Mouse (Mus musculus) CH12.LX (cell line): ENCODE data around the gene Tmem219. TPM values are rescaled to one million over a fixed set of nuclear protein-coding genes. Genes with fewer than 3 reads are reported as not detected.

Source experiments
- DNase-seq: peaks from one replicate; pipeline ENCODE4 v3.0.0-alpha.2; 2013; ENCODE audit errors: extremely low read depth
- H3K27ac ChIP-seq: 2 replicates; pipeline ENCODE4 v1.5.1; 2012; ENCODE audit warnings: low read depth, mild to moderate bottlenecking, control low read depth, moderate library complexity; ENCODE audit not compliant: insufficient read depth
- H3K27me3 ChIP-seq: replicated peaks from 2 replicates; pipeline ENCODE3; 2012; ENCODE audit warnings: inconsistent platforms
- H3K36me3 ChIP-seq, 2 experiments: replicated peaks in 1 of 2; 2 replicates each; pipeline versions ENCODE3 to v1.6.1; 2012; ENCODE audit warnings: inconsistent platforms in 1 of 2, low read length in 1 of 2, mild to moderate bottlenecking in 1 of 2, mixed read lengths in 1 of 2, moderate library complexity in 1 of 2; ENCODE audit not compliant: control insufficient read depth in 1 of 2, insufficient read depth in 1 of 2
- H3K4me1 ChIP-seq, 2 experiments: 2 replicates each; pipeline ENCODE4 v1.6.1; 2012; ENCODE audit warnings: inconsistent platforms in 1 of 2, moderate library complexity in 1 of 2; ENCODE audit not compliant: insufficient read depth in 2 of 2, control insufficient read depth in 1 of 2
- H3K4me2 ChIP-seq: 2 replicates; pipeline ENCODE4 v1.6.1; 2012; ENCODE audit warnings: low read depth, mild to moderate bottlenecking, control low read depth; ENCODE audit not compliant: poor library complexity, insufficient read depth, severe bottlenecking
- H3K4me3 ChIP-seq, 3 experiments: fragments of 150-350 bp in 1 of 3; sonication (generic) in 1 of 3; replicated peaks in 1 of 3; 2 replicates each; pipeline versions ENCODE3 to v1.5.1; 2011 to 2012; ENCODE audit warnings: low read depth in 2 of 3, low read length in 2 of 3, mild to moderate bottlenecking in 2 of 3, moderate library complexity in 2 of 3, control low read depth in 1 of 3, improper control_type of control experiment in 1 of 3, inconsistent platforms in 1 of 3, mixed read lengths in 1 of 3; ENCODE audit not compliant: poor library complexity in 1 of 3
- H3K79me2 ChIP-seq: replicated peaks from 2 replicates; pipeline ENCODE4 v1.6.1; 2012; ENCODE audit warnings: mild to moderate bottlenecking, moderate library complexity; ENCODE audit not compliant: control insufficient read depth, poor library complexity, insufficient read depth, severe bottlenecking; ENCODE audit errors: extremely low read depth
- H3K9ac ChIP-seq: 2 replicates; pipeline ENCODE4 v1.6.1; 2012; ENCODE audit warnings: low read depth, mild to moderate bottlenecking, control low read depth, moderate library complexity; ENCODE audit not compliant: insufficient read depth
- H3K9me3 ChIP-seq: replicated peaks from 2 replicates; pipeline ENCODE3; 2012; ENCODE audit warnings: low read length, inconsistent platforms, mixed read lengths
- BHLHE40 ChIP-seq: IDR thresholded peaks from 2 replicates; pipeline ENCODE4 v1.6.1; 2011; ENCODE audit warnings: mild to moderate bottlenecking, low read depth, low read length, improper control_type of control experiment
- CHD1 ChIP-seq: IDR thresholded peaks from 2 replicates; pipeline ENCODE4 v1.6.1; 2012; ENCODE audit warnings: low read depth, low read length, improper control_type of control experiment, inconsistent platforms
- CHD2 ChIP-seq: IDR thresholded peaks from 2 replicates; pipeline ENCODE4 v1.6.1; 2011; ENCODE audit warnings: low read length, improper control_type of control experiment
- E2F4 ChIP-seq: IDR thresholded peaks from 2 replicates; pipeline ENCODE4 v1.6.1; 2011; ENCODE audit warnings: low read depth, low read length, improper control_type of control experiment; ENCODE audit not compliant: insufficient replicate concordance
- HCFC1 ChIP-seq: IDR thresholded peaks from 2 replicates; pipeline ENCODE4 v1.6.1; 2012; ENCODE audit warnings: low read depth, mild to moderate bottlenecking, inconsistent platforms, low read length, improper control_type of control experiment
- IRF4 ChIP-seq: IDR thresholded peaks from 2 replicates; pipeline ENCODE4 v1.6.1; 2014; ENCODE audit warnings: low read depth, mild to moderate bottlenecking, inconsistent platforms, low read length, improper control_type of control experiment
- JUN ChIP-seq: IDR thresholded peaks from 2 replicates; pipeline ENCODE4 v1.6.1; 2011; ENCODE audit warnings: low read depth, mild to moderate bottlenecking, low read length, improper control_type of control experiment, moderate library complexity; ENCODE audit not compliant: insufficient read depth
- JUND ChIP-seq: conservative IDR thresholded peaks from 2 replicates; pipeline ENCODE4 v1.6.1; 2011; ENCODE audit warnings: low read depth, low read length, improper control_type of control experiment
- KAT2A ChIP-seq: IDR thresholded peaks from 2 replicates; pipeline ENCODE4 v1.6.1; 2012; ENCODE audit warnings: low read length, improper control_type of control experiment, inconsistent platforms; ENCODE audit not compliant: insufficient replicate concordance
- MAFK ChIP-seq: IDR thresholded peaks from 2 replicates; pipeline ENCODE4 v1.6.1; 2011; ENCODE audit warnings: low read length, improper control_type of control experiment; ENCODE audit not compliant: insufficient replicate concordance
- MAX ChIP-seq: IDR thresholded peaks from 2 replicates; pipeline ENCODE4 v1.6.1; 2011; ENCODE audit warnings: low read length, improper control_type of control experiment
- MEF2A ChIP-seq: IDR thresholded peaks from 2 replicates; pipeline ENCODE4 v1.6.1; 2014; ENCODE audit warnings: low read depth, mild to moderate bottlenecking, inconsistent platforms, low read length, improper control_type of control experiment, borderline replicate concordance
- MXI1 ChIP-seq: IDR thresholded peaks from 2 replicates; pipeline ENCODE4 v1.6.1; 2011; ENCODE audit warnings: mild to moderate bottlenecking, low read depth, low read length, improper control_type of control experiment
- MYC ChIP-seq: IDR thresholded peaks from 2 replicates; pipeline ENCODE4 v1.6.1; 2011; ENCODE audit warnings: low read depth, mild to moderate bottlenecking, improper control_type of control experiment, low read length
- NELFE ChIP-seq: IDR thresholded peaks from 2 replicates; pipeline ENCODE4 v1.6.1; 2011; ENCODE audit warnings: low read depth, low read length, improper control_type of control experiment
- NRF1 ChIP-seq: IDR thresholded peaks from 2 replicates; pipeline ENCODE4 v1.6.1; 2014; ENCODE audit warnings: low read depth, mild to moderate bottlenecking, inconsistent platforms, low read length, improper control_type of control experiment, moderate library complexity
- PAX5 ChIP-seq: IDR thresholded peaks from 2 replicates; pipeline ENCODE4 v1.6.1; 2012; ENCODE audit warnings: low read length, inconsistent platforms, mixed read lengths
- POLR2A ChIP-seq: IDR thresholded peaks from 2 replicates; pipeline ENCODE4 v1.6.1; 2011; ENCODE audit warnings: low read depth, mild to moderate bottlenecking, improper control_type of control experiment, low read length
- RAD21 ChIP-seq: IDR thresholded peaks from 2 replicates; pipeline ENCODE4 v1.6.1; 2011; ENCODE audit warnings: low read depth, mild to moderate bottlenecking, low read length, improper control_type of control experiment, moderate library complexity
- SMC3 ChIP-seq: IDR thresholded peaks from 2 replicates; pipeline ENCODE4 v1.6.1; 2011; ENCODE audit warnings: low read depth, low read length, improper control_type of control experiment
- TBP ChIP-seq: conservative IDR thresholded peaks from 2 replicates; pipeline ENCODE4 v1.6.1; 2011; ENCODE audit warnings: low read depth, low read length, improper control_type of control experiment
- TCF12 ChIP-seq: IDR thresholded peaks from 2 replicates; pipeline ENCODE4 v1.6.1; 2014; ENCODE audit warnings: low read depth, mild to moderate bottlenecking, inconsistent platforms, low read length, improper control_type of control experiment
- UBTF ChIP-seq: IDR thresholded peaks from 2 replicates; pipeline ENCODE4 v1.6.1; 2012; ENCODE audit warnings: low read depth, mild to moderate bottlenecking, inconsistent platforms, low read length, improper control_type of control experiment, moderate library complexity
- USF1 ChIP-seq: IDR thresholded peaks from 2 replicates; pipeline ENCODE4 v1.6.1; 2014; ENCODE audit warnings: low read depth, mild to moderate bottlenecking, inconsistent platforms, low read length, improper control_type of control experiment
- USF2 ChIP-seq: conservative IDR thresholded peaks from 2 replicates; pipeline ENCODE4 v1.6.1; 2011; ENCODE audit warnings: low read depth, low read length, improper control_type of control experiment
- ZC3H11A ChIP-seq: IDR thresholded peaks from 2 replicates; pipeline ENCODE4 v1.6.1; 2012; ENCODE audit warnings: low read depth, mild to moderate bottlenecking, inconsistent platforms, low read length, improper control_type of control experiment
- ZKSCAN1 ChIP-seq: IDR thresholded peaks from 2 replicates; pipeline ENCODE4 v1.6.1; 2012; ENCODE audit warnings: low read depth, inconsistent platforms, low read length, improper control_type of control experiment, borderline replicate concordance
- ZMIZ1 ChIP-seq: IDR thresholded peaks from 2 replicates; pipeline ENCODE4 v1.6.1; 2012; ENCODE audit warnings: low read depth, mild to moderate bottlenecking, inconsistent platforms, low read length, improper control_type of control experiment
- dilution Hi-C: fragments of 300-500 bp; cut with MboI; formaldehyde crosslinking; loops from 2 replicates; pipeline ENCODE4 v1.14.3; 2020; ENCODE audit warnings: low sequenced_read_pairs; ENCODE audit not compliant: extremely low pct_unique_long_range_greater_than_20kb, extremely low pct_ligation_motif_present
- in situ Hi-C: fragments of 300-500 bp; cut with MboI; formaldehyde crosslinking; loops from 3 replicates; pipeline ENCODE4 v1.14.3; 2019; ENCODE audit warnings: low sequenced_read_pairs, low pct_ligation_motif_present, low pct_unique_long_range_greater_than_20kb, mixed read lengths
- polyA plus RNA-seq: library from polyadenylated mRNA; unstranded; fragments of >175 nt; gene quantifications from 2 replicates; pipeline ENCODE4 v1.2.1, GENCODE M21; 2012; ENCODE audit warnings: low read depth; ENCODE audit not compliant: insufficient read length
- total RNA-seq, 2 experiments: library from RNA; depleted of rRNA; stranded (reverse); fragments of 300-350 nt in 1 of 2; fragments of >200 nt in 1 of 2; gene quantifications; 2 replicates each; pipeline ENCODE4 v1.2.3; 2012 to 2014

The Tmem219 gene
- total RNA-seq (2012; rRNA removed) (39.7 and 43.2 TPM in 2 replicates), total RNA-seq (2014; rRNA removed) (31.3 and 33.4 TPM in 2 replicates), polyA plus RNA-seq (37.4 and 39.3 TPM in 2 replicates)

GRCm38 (mm10) chr7:126922624-126923060, at the start of gene Tmem219:
Gene Tmem219 (minus strand): TSS chr7:126922917.
- no peaks in the 10 kb centered on the region for H3K36me3 ChIP-seq
- no peaks in the 10 kb centered on the region for H3K27me3 ChIP-seq
- no peak for DNase-seq
- dilution Hi-C loops, result no loop called here
- no peak for TF ChIP-seq HCFC1
- no peak for TF ChIP-seq JUN
- no peak for TF ChIP-seq RAD21
- no peak for TF ChIP-seq TCF12
- no peak for TF ChIP-seq TBP
- TF ChIP-seq USF1, result no peak
- TF ChIP-seq E2F4, result no peak
- TF ChIP-seq POLR2A, result no peak
- TF ChIP-seq USF2, result no peak
- TF ChIP-seq JUND, result no peak
- no peak for TF ChIP-seq MAFK
- TF ChIP-seq MXI1, result no peak
- TF ChIP-seq SMC3, result no peak
- TF ChIP-seq KAT2A, result no peak
- H3K4me1 ChIP-seq, result peaks cover 2 to 4% of the 10 kb centered on the region in 2 experiments; a peak in 2 of 4 replicates
- H3K79me2 ChIP-seq, result no peaks in the 10 kb centered on the region
- H3K27ac ChIP-seq, result no peak within 1 kb of the TSS
- H3K4me2 ChIP-seq, result no peak within 1 kb of the TSS
- in situ Hi-C loops, result no loop called here
- H3K4me3 ChIP-seq, result no peak within 1 kb of the TSS
- no peaks in the 10 kb centered on the region for H3K9me3 ChIP-seq
- no peak within 1 kb of the TSS for H3K9ac ChIP-seq

GRCm38 (mm10) chr7:126967361-126967760, 44.6 kb upstream of the Tmem219 start:
- in situ Hi-C loops, result loop anchor here (10.0 kb wide), 1 partner anchor 263 kb away; the partner anchor contains the start of gene Coro1a
- Histone ChIP-seq H3K4me2 (no peak overlapping the region), H3K27ac (no peak overlapping the region), H3K79me2 (no peaks in the 10 kb centered on the region), H3K9me3 (no peaks in the 10 kb centered on the region), H3K27me3 (no peaks in the 10 kb centered on the region), H3K36me3 (peaks cover 40 to 81% of the 10 kb centered on the region in 2 experiments), H3K9ac (no peak overlapping the region), H3K4me1 (peaks cover 14 to 27% of the 10 kb centered on the region in 2 experiments), H3K4me3 (no peak overlapping the region)
- TF ChIP-seq IRF4, result no peak
- TF ChIP-seq CHD2, result no peak
- TF ChIP-seq MYC, result no peak
- TF ChIP-seq POLR2A, result no peak
- TF ChIP-seq HCFC1, result no peak
- TF ChIP-seq ZKSCAN1, result no peak
- no peak for TF ChIP-seq MAX
- TF ChIP-seq E2F4, result no peak
- TF ChIP-seq RAD21, result no peak
- no peak for TF ChIP-seq CHD1
- TF ChIP-seq MEF2A, result no peak
- no peak for TF ChIP-seq NELFE
- TF ChIP-seq UBTF, result no peak
- no peak for TF ChIP-seq PAX5
- no peak for TF ChIP-seq ZMIZ1
- no peak for TF ChIP-seq BHLHE40
- no peak for TF ChIP-seq NRF1
- TF ChIP-seq ZC3H11A, result no peak
- dilution Hi-C loops, result no loop called here
- no peak for DNase-seq
